Mouse (Mus musculus) left cerebral cortex, adult 9 months (tissue): ENCODE measurements around the gene Mael.

ENCODE experiments used
- DNase-seq, 2 experiments: peaks; one replicate each; pipeline ENCODE4 v3.0.0; 2022; ENCODE audit warnings: low spot score in 2 of 2

Gene Mael

DNA sequence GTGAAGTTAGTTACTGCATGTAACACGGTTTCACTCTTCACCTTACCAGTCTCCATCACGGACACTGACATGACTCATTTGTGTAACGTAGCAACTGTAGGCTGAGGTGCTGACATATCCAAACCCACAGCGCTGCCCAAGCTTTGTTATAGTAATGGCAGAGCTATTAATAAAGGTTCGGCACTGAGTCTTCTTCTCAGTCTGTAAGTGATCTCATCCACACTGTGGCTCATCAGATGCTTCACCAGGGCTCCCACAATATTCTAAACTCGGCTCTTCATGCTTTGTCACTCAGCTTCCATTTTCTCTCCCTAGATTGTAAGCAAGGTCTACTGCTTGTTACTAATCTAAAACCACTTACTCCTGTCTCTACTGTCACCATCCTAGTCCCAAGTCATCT lies 29.2 kb downstream of the Mael start:
- DNase-seq = peak in 1 of 2 experiments; percentile 13

DNA sequence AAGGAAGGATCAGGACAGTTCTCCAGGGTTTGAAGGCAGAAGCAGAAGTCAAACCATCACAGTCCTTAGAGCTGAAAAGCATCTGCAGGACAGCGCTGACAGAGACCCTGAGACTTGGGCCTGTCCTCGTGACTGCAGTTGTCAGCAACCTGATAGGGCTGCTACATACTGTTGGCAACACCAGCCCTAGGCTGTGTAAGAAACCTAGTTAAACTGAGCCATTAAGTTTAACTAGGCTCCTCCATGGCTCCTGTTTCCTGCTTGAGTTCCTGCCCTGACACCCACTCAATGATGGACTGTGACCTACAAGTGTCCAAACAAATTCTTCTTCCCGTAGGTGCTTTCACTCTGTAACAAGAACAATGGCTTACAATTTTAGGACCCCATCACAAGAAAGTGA lies 33.4 kb downstream of the Mael start:
- DNase-seq = no peak

DNA sequence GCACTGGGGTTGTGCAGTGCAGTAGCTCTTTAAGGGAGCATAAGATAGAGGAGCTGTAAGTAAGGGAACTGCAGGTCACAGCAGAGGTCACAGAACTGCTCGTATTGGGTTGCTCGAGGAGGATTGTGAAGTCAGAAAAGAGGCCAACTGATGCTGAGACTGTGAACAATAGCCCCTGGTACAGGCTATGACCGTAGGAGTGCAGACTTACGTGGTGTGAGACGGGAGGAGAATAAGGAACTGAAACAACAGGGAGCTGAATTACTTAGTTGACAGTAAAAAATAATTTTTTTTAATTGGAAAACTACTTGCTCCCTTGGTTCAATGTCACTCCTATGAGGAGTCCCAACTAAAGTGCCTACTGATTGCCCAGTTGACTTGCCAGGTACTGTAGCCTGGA lies 34.4 kb downstream of the Mael start:
- no peak for DNase-seq

DNA sequence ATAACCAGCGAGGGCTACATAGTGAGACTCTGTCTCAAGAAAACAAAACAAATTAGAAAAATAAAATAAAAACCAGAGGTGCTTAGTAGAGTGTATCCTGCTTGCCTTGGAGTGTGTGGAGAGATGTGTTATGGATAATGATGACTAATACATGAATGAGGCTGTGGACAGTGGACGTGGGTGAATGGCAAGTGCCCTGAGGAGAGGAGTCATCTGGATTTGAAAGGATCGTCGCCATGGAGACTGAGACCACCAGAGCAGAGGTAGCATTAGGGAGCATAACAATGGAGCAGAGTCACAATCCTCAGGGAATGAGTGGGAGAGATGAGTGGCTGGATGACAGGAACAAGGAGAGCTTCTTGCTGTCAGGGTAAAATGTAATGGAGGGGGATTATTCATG lies 48.7 kb downstream of the Mael start:
- DNase-seq = no peak

DNA sequence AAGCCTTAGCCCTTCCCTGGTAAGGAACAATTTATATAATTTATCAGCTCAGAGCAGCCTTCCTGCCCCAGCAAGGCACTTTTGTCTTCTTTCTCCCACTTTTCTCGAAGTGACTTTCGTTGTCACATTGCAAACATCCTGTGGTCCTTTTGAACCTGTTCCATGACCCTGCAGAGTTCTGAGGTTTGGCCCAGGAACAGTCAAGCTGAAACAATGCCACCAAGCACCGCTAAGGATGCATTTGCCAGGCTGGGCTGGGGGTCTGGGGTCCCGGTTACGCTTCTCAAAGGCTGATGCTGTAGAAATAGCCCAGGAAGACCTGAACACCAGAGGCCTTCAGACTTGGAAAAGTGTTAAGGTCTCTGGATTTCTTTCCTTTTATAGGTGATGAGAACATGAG lies 53.2 kb downstream of the Mael start:
- no peak for DNase-seq

DNA sequence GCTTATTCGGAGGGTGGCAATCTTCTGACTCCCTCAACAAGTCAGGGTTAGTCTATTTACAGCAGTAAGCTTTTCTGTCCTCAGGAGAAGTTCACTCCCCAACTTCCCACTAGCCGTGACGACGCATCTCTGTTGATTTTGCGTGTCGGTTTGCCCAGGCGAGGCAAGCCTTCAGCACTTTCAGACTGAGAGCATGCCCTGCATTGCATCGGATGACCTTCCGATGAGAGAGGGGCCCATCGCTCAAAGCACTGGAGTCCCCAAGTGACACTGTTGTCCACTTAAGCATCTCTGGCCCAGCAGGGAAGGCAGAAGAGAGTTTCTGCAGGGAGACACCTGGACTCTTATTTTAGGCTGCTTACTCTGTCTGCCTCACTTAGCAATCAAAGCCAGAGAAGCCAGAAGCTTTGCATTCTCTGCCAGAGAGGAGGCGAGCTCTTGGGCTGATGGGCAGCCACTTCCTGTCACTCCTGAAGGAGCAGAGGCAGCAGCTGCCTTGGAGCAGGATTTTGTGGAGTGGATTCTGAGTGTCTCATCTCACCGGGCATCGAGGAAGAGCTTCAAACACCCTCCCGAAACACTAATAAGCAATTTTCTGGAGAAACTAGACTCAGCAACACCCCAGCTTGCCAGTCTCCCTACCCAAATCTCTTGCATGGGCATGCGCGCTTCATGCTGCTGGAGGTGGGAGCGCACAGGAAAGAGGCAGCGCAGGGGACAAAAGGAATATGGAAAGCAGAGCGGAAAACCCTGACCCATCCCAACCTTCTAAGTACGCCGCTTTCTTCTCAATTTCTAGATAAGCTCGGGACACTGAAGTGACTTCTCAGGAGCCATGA lies 53.9 kb downstream of the Mael start:
- peak in 1 of 2 experiments; percentile 36 for DNase-seq

DNA sequence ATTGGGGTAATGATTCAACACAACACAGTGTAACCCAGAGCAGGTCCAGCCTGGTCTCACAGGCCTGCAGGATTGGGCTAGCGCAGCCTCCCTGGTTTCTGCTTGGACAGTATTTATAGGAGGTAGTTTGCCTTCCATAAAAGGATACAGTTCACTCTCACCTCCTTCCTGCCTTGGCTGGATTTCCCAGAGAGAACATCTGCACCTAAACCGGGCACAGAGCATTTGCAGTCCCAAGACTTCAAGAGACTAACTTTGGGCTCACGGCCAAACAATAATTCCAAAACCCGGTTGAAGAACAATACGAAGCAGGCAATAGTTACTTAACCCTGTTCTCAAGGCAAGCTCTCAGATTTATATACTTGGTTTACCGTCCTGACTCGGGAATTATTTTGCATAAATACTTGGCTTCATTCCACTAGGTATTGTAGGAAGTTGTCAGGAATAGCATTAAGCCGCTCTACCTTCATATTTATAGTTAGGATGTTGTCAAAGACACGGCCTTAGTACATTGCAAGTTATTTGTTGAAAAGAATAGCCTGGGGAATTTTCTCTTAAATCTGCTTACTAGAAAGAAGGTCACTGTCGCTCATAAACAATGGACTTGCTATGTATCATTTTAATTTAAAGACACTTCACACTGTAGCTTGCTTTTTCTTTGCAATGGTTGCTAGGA lies 55.5 kb downstream of the Mael start:
- DNase-seq = peak in 1 of 2 experiments; percentile 44

DNA sequence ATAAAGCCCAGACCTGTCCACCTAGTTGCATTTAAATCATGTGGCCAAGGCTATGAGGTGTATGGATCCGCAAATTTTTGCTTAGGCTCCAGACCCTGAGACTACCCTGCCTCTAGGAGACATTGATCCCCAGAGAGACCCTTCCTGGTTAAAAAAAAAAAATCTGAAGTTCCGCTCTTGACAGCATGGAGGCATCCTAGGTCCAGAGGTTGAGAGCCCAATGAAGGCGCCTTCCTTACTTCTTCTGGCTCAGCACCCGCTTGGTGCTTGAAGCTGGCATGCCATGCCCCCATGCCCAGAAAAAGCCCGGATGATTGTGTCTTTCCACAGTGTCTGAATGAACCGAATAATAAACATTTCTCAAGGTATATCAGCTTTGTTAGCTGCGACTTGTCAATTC lies 57.0 kb downstream of the Mael start:
- DNase-seq = no peak

DNA sequence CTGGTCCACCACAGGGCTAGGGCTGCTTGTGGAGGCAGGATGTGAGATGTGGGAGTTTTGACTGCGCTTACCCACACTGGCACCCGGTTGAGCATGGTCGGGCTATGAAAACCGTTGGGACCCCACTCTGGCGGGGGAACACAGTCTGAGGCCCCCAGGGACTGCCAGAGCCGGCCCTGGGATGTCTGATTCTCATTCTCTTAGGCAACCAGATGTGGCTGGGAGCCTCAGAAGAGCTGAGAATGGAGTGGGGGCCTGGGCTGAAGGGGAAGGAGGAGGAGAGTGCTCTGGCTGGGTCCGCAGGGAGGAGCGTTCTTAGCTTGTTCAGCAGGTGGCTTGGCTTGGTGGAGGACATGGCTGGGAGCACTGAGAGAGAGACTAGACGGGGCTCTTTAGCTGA lies 64.9 kb downstream of the Mael start:
- no peak for DNase-seq

DNA sequence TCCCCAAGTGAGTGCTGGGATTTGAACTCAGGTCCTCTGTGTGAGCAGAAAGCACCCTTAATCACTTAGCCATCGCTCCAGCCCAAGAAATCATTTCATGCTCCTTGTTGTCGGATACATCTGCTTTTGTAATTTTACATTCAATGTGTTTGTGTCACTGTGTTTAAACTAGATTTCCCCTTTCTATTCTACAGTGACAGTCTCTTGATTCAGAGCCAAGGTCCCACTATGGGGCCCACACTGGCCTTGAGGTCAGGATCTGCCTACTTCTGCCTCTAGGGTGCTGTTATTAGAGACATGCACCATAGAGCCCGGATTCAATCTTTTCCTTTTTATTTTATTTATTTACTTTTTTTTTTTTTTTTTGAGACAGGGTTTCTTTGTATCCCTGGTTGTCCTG lies 65.6 kb downstream of the Mael start:
- DNase-seq = no peak

DNA sequence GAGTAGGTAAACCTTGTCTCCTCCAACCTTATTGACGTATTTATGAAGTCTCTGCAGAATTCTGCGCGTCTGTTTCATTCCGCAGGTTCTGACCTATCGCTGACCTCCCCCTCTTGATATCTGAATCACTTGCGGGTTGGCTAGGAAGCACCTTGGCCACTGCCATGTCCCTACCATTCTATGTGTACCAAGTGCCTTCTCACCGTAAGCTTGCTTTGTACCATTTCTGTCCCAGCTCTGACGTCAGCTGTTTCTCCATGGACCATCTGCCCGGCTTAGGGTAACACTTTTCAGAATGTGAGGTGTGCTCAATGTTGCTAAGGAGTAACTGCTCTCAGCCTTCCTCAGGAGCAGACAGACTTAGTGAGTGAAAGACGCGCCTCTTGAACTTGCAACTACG lies 67.7 kb downstream of the Mael start:
- DNase-seq = no peak

DNA sequence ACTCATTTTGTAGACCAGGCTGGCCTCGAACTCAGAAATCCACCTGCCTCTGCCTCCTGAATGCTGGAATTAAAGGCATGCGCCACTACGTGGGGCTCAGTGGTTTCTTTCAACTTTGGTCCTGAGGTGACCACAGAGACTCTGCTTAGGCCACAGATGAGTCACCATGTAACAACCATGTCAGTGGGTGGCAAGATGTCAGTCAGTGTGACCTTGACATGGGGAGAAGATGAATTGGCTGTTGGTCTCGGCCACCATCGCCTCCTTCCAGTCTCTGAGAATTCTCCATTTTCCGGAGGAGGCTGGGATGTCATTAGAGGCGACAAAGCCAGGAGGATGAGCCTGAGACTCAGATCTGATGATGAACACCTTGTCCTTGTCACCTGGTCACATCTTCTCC lies 68.8 kb downstream of the Mael start:
- DNase-seq = no peak

DNA sequence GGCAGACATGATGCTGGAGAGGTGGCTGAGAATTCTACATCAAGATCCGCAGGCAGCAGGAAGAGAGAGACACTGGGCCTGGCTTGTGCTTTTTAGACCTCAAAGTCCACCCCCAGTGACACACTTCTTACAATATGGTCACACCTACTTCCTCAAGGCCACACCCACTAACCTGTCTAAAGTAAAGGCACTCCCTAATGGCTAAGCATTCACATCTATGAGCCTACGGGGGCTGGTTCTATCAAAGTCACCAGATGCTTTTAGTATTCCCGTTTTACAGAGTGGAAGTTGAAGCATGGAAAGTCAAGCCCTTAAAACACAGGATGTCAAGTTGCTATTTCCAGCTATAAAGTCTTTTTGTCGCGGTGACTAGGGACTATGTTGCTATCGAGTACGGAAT lies 70.5 kb downstream of the Mael start:
- DNase-seq = no peak

DNA sequence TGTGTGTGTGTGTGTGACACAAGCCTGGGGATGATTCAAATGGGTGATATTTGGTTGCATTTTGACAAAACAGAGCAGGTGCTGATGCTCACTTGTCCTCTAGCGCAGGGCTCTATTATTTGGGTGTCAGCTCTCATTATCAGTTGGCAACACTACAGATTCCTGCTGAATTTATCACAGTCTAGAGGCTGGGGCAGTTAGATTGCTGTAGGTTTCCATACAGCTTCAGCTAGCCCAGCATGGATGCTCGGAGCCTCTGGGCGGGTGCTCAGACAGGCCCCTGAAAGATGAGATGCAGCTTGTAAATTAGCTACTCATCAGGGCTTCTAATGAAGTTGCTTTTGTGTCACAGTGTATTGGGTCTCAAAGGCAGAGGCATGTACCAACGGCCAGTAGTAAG lies 71.1 kb downstream of the Mael start:
- DNase-seq = no peak

DNA sequence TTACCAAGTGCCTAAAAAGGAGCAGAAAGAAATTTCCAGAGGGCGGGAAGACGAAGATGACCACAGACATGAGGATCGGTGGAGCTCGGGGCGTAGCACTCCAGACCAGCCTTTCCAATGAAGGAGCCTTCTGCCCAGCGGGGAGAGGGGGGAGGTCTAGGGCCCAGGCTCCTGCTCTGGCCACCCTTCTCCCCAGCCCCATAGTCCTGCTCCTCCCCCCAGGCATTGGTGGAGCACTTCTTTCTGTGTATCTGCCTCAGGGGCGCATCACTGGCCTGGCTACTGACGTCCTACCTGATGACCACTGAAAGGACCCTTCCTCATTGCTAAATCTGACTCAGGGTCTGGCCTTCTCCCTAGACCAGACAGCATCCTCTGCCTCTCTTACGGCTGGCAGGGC lies 73.4 kb downstream of the Mael start:
- DNase-seq = no peak

DNA sequence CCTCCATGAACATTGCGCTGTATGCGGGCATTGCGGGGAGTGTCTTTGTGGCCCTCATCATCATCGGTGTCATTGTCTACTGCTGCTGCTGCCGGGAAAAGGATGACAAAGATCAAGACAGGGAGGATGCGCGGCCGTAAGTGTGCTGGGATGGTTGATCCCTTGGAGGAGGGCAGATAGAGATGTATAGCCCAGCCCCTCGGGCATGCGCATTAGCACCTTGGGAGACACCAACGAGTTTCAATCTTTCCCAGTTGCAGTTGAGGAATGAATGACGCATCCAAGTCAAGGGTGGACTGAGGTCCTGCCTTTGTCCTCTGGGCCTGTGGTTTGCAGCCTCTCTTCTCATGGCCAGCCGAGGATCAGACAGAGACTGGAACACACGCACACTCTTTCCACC lies 74.0 kb downstream of the Mael start:
- no peak for DNase-seq

DNA sequence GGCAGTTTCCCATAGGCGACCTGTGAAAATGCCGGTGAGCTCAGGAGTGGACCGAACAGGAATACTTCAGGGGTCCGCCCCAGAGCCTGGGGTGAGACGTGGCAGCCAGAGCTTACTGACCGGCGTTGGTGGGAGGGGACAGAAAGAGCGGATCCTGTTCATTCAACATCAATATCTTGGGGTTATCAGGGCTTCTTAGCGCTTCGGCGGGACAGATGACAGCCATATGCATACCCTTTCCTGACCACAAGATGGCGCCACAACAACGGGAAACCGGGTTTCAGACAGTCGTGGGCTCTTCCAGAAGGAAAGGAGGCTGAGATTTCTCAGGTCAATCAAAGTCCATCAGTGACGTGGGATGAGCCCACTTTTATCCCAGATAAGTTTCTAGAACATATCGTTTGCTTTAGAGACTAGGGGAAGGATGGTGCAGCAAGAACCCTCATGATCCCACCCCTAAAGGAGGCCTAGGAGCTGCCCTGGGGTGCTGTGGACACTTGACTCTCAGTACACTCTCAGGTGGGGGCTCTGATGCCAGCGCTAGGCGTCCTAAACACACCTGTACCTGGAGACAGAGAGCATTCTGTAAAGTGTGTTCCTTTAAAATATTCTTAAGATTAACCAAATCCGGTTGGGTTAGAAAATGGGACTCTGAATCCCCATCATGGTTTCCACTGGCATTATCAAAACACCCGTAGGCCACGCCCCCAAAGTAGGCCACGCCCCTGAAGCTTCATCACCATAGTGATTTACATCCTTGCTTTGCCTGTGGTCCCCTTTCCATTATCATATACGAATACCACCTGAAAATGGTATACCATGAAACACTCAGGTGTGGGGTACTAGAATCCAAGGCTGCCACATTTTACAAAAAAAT lies 77.7 kb downstream of the Mael start:
- peak in 1 of 2 experiments; percentile 71 for DNase-seq

DNA sequence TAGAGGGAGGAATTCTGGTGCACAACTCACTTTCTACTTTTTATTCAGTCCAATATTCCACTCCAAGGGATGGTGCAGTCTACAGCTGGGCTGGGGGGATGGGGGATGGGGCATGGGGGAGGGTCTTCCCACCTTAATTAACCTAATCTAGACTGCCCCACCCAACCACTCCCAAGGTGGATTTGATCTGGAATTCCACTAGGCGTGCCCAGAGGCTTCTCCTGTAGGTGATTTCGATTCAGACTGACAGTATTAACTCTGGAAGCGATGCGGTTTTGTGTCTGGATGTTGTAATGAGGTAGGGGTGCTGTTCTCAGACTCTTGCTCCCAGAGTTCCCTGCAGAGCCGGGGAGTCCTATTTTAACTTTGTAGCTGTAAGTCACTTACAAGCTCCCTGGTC lies 78.4 kb downstream of the Mael start:
- no peak for DNase-seq

DNA sequence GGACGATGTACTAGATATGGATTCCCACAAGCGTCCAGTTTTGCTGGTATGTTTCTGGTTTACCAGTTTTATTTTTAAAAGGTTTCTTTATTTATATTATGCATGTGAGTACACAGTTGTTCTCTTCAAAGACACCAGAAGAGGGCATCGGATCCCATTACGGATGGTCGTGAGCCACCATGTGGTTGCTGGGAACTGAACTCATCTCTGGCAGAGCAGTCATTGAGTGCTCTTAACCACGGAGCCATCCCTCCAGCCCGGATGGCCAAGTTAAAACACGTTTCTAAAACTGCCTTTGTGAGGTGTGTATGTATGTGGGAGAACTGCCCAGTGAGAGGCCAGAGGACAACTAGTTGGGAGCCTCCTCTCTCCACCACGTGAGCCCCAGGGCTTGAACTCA lies 79.9 kb downstream of the Mael start:
- no peak for DNase-seq

DNA sequence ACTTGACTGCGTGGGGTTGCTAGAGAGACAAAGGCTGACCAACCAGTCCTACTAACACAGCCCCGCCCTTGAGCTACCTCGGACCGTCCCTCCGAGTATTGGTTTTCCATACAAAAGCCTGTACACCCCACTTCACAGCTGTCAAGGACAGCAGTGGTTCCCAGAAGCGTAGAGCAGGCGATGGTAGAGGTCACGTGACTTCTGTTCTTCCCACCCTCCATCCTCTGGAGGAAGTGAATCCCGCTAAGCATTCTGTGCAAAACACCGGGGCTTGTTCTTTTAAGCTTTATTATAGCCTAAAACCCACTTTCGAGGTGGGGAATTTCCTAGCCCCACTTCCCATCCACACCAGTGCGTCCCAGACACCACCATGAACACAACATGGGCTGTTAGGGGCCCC lies 80.8 kb downstream of the Mael start:
- DNase-seq = no peak

DNA sequence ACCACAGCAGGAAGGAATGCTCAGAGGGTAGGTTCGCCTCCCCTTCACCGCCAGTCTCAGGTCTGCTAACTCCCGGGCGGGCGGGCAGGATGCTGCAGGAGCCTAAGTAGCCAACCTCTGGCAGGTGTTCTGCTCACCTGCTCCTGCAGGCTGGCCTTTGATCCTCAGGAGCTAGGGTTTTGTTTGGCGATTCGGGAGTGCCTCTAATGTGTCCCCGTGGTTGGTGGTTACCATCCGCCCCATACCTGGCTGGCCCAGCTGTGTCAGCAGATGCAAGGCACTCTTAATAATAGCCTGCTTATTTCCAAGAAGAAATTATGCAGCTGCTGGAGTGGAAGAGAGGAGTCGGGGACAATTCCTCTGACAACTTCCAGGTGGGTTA lies 83.4 kb downstream of the Mael start:
- DNase-seq = no peak
